Comparison of ENCODE assay signal across 7 mouse cellular contexts in the genomic region with DNA sequence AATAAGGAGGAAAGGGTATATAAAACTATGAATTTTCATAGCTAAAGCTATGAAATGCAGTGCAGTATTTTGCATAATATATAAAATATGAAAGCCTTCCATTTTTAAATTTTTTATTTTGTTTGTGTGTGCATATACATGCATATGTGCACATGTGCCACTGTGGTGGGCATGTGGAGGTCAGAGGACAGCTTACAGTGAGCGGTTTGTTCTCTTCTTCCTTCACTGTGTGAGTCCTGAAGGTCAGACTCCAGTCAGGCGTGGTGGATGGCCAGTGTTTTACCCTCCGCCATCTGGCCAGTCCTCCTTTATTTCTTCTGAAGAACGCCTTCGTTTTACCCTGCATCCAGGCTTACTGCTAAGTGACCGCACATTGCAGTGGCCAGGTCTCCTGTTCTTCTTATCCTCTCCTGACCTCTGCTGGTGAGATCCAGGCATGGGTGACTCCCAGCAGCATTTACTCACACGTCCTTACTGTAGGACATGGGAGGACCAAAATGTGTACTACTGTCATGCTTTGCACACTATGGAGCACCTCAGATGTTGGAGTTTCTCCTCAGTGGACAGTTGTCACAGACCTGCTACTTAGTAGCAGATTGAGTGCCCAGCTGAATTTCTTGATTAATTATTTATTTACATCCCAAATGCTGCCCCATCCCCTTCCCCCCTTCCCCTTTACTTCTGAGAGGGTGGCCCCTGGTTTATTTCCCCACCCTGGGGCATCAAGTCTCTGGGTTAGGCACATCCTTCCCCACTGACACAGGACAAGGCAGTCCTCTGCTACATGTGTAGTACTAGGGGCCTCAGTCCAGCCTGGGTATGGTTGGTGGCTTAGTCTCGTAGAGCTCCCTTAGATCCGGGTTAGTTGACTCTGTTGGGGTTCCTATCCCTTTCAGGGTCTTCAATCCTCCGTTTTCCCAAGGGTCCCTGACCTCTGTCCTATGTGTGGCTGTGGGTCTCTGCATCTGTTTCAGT.
DNase-seq lines count a peak whose midpoint lies in the region; ATAC-seq and TF ChIP-seq lines count a peak whose summit lies in the region.

No protein-coding gene starts in this region.

- WGBS in intestine, postnatal 0 days = 44% methylated on average over 10 of the region's 10 CpGs
- WGBS in midbrain, embryonic 12.5 days = 31% methylated on average over 10 of the region's 10 CpGs
- 40% methylated on average over 10 of the region's 10 CpGs for WGBS in small intestine, adult 2 months

- H3K36me3 ChIP-seq in intestine, postnatal 0 days (ENCODE audit: control insufficient read depth, insufficient read depth) = peaks cover 4% of the 10 kb centered on the region; the same call in 1 of the 2 replicates
- H3K36me3 ChIP-seq in midbrain, embryonic 12.5 days = peaks cover 10% of the 10 kb centered on the region; the same call in 1 of the 2 replicates
- peaks cover 10% of the 10 kb centered on the region for H3K36me3 ChIP-seq in small intestine, adult 2 months (ENCODE audit: control insufficient read depth, insufficient read depth, low read length)

- no peak overlapping the region for H3K9ac ChIP-seq in intestine, postnatal 0 days (ENCODE audit: low read depth, low read length)
- H3K9ac ChIP-seq in midbrain, embryonic 12.5 days (replicated peaks) = no peak overlapping the region

- TF ChIP-seq POLR2A in small intestine, adult 2 months (IDR thresholded peaks at IDR 0.05; ENCODE audit: low read depth, low read length) = no peak

- no peak overlapping the region for H3K4me2 ChIP-seq in intestine, postnatal 0 days (replicated peaks; ENCODE audit: low read depth)
- no peak overlapping the region for H3K4me2 ChIP-seq in midbrain, embryonic 12.5 days (replicated peaks)

- peak; percentile 98 for TF ChIP-seq CTCF in intestine, postnatal 0 days (IDR thresholded peaks at IDR 0.05; ENCODE audit: low read depth)
- peak; percentile 90; the same call in 1 of the 2 replicates for TF ChIP-seq CTCF in small intestine, adult 2 months (IDR thresholded peaks at IDR 0.05; ENCODE audit: extremely low read depth, insufficient read length, insufficient replicate concordance, low read depth, low read length)

- intact Hi-C loops in gastrocnemius, postnatal 36 days (cut with DNase I) = loop anchor here (1.0 to 2.0 kb wide), 2 partner anchors 185 to 213 kb away; no protein-coding TSS in a partner anchor
- intact Hi-C loops in left cerebral cortex, postnatal 36 days (cut with DNase I) = loop anchor here (1.0 to 2.0 kb wide), 2 partner anchors 185 to 213 kb away; no protein-coding TSS in a partner anchor

- no peak overlapping the region for H3K27ac ChIP-seq in intestine, postnatal 0 days (ENCODE audit: low read depth, low read length)
- H3K27ac ChIP-seq in midbrain, embryonic 12.5 days (replicated peaks) = no peak overlapping the region
- no peak overlapping the region for H3K27ac ChIP-seq in small intestine, adult 2 months (ENCODE audit: insufficient read depth, low read depth, low read length)

- ATAC-seq in intestine, postnatal 0 days = peak; percentile 55
- peak; percentile 77 for ATAC-seq in midbrain, embryonic 12.5 days (ENCODE audit: low FRiP score, low read depth)

- no peaks in the 10 kb centered on the region for H3K9me3 ChIP-seq in intestine, postnatal 0 days (ENCODE audit: control insufficient read depth)
- H3K9me3 ChIP-seq in midbrain, embryonic 12.5 days = no peaks in the 10 kb centered on the region

- no peaks in the 10 kb centered on the region for H3K4me1 ChIP-seq in intestine, postnatal 0 days (replicated peaks; ENCODE audit: control insufficient read depth, insufficient read depth, low read length)
- H3K4me1 ChIP-seq in midbrain, embryonic 12.5 days = peaks cover 15% of the 10 kb centered on the region
- peaks cover 7% of the 10 kb centered on the region; the same call in 1 of the 2 replicates for H3K4me1 ChIP-seq in small intestine, adult 2 months (ENCODE audit: control insufficient read depth, insufficient read depth, insufficient read length, low read length)

- no peaks in the 10 kb centered on the region for H3K27me3 ChIP-seq in intestine, postnatal 0 days (replicated peaks; ENCODE audit: control insufficient read depth, insufficient read depth, low read length)
- H3K27me3 ChIP-seq in midbrain, embryonic 12.5 days = no peaks in the 10 kb centered on the region
- H3K27me3 ChIP-seq in small intestine, adult 2 months (ENCODE audit: control insufficient read depth, insufficient read depth, low read length) = no peaks in the 10 kb centered on the region

- DNase-seq in adrenal gland, adult 2 months = peak; percentile 84
- DNase-seq in embryo, embryonic 11 days = peak; percentile 87
- DNase-seq in gastrocnemius, postnatal 36 days = peak; percentile 56
- peak; percentile 65 to 79 for DNase-seq in left cerebral cortex, postnatal 36 days (ENCODE audit: low spot score in 2 of 2)

- H3K4me3 ChIP-seq in intestine, postnatal 0 days (ENCODE audit: low read depth, low read length) = no peak overlapping the region
- H3K4me3 ChIP-seq in midbrain, embryonic 12.5 days = no peak overlapping the region
- H3K4me3 ChIP-seq in small intestine, adult 2 months (ENCODE audit: low read depth, low read length) = no peak overlapping the region
